Mouse (Mus musculus) liver, postnatal 0 days (tissue): ENCODE results near the gene Pax7.

Experiments used
- CTCF ChIP-seq: sonication (generic); IDR thresholded peaks from 2 replicates; pipeline ENCODE4 v1.5.1; 2016; ENCODE audit warnings: antibody characterized with exemption, low read depth
- EP300 ChIP-seq: IDR thresholded peaks from 2 replicates; pipeline ENCODE4 v1.6.1; 2016; ENCODE audit warnings: antibody characterized with exemption, low read depth, mild to moderate bottlenecking

GRCm38 (mm10) chr4:139761911-139762310, 71.4 kb downstream of the Pax7 start:
- TF ChIP-seq EP300 (no peak), CTCF (no peak)
